Mouse (Mus musculus) stomach, postnatal 0 days (tissue): ENCODE data around the gene Nup210l. TPM values are rescaled to one million over a fixed set of nuclear protein-coding genes. Genes with fewer than 3 reads are reported as not detected.

ENCODE experiments used
- ATAC-seq: fragments of 200-750 bp; cut with Nextera tagmentation; 2 replicates; pipeline ENCODE4 v1.8.0; 2017; ENCODE audit not compliant: low FRiP score, low TSS enrichment
- DNase-seq: peaks from one replicate; pipeline ENCODE4 v3.0.0-alpha.2; 2016; ENCODE audit warnings: low spot score
- H3K27ac ChIP-seq: fragments of 300-500 bp; sonication (generic); replicated peaks from 2 replicates; pipeline ENCODE4 v1.5.1; 2014; ENCODE audit warnings: mild to moderate bottlenecking, control low read depth
- H3K27me3 ChIP-seq: fragments of 300-500 bp; sonication (generic); 2 replicates; pipeline ENCODE4 v1.6.1; 2014; ENCODE audit warnings: low read length; ENCODE audit not compliant: control insufficient read depth, insufficient read depth
- H3K36me3 ChIP-seq: fragments of 300-500 bp; sonication (generic); 2 replicates; pipeline ENCODE4 v1.6.1; 2014; ENCODE audit warnings: low read length, mixed read lengths; ENCODE audit not compliant: control insufficient read depth, insufficient read depth
- H3K4me1 ChIP-seq: fragments of 300-500 bp; sonication (generic); replicated peaks from 2 replicates; pipeline ENCODE4 v1.6.1; 2014; ENCODE audit warnings: antibody characterized with exemption; ENCODE audit not compliant: control insufficient read depth, insufficient read depth
- H3K4me2 ChIP-seq: fragments of 300-500 bp; sonication (generic); replicated peaks from 2 replicates; pipeline ENCODE4 v1.6.1; 2014; ENCODE audit warnings: low read depth, mild to moderate bottlenecking, control low read depth, moderate library complexity
- H3K4me3 ChIP-seq: fragments of 300-500 bp; sonication (generic); 2 replicates; pipeline ENCODE4 v1.5.1; 2014; ENCODE audit warnings: low read depth, low read length, control low read depth
- H3K9ac ChIP-seq: fragments of 300-500 bp; sonication (generic); 2 replicates; pipeline ENCODE4 v1.6.1; 2014; ENCODE audit warnings: mild to moderate bottlenecking, low read length, control low read depth, mixed read lengths
- H3K9me3 ChIP-seq: fragments of 300-500 bp; sonication (generic); 2 replicates; pipeline ENCODE4 v1.6.1; 2016; ENCODE audit warnings: low read length; ENCODE audit not compliant: control insufficient read depth
- CTCF ChIP-seq: IDR thresholded peaks from 2 replicates; pipeline ENCODE4 v1.5.1; 2016; ENCODE audit warnings: antibody characterized with exemption, low read depth, mild to moderate bottlenecking, moderate library complexity
- EP300 ChIP-seq: optimal IDR thresholded peaks from 2 replicates; pipeline ENCODE3; 2016; ENCODE audit warnings: antibody characterized with exemption
- WGBS: fragments of 180-500 bp; shearing (Covaris S2); extraction: QIAGEN DNeasy Blood & Tissue Kit; methylation state at CpG from one replicate; pipeline ENCODE4 v1.1.7; 2014; 5-methylcytosine and 5-hydroxymethylcytosine counted together
- polyA plus RNA-seq: library from polyadenylated mRNA; unstranded; fragments of >200 nt; fragmentation: Nextera tagmentation; extraction: Ambion mirVana; gene quantifications from 2 replicates; pipeline ENCODE4 v1.2.1, GENCODE M21; 2015

The Nup210l gene
- polyA plus RNA-seq, 1 experiment from 2014 or later, result 0.06 TPM

GRCm38 (mm10) chr3:90097928-90098327, 6.0 kb upstream of the Nup210l start:
- no peak for TF ChIP-seq CTCF
- TF ChIP-seq EP300, result no peak
- WGBS, result 81% methylated on average over 5 of the region's 5 CpGs
- Histone ChIP-seq H3K4me3 (no peak overlapping the region), H3K9ac (no peak overlapping the region), H3K9me3 (no peaks in the 10 kb centered on the region), H3K36me3 (peaks cover 12% of the 10 kb centered on the region), H3K4me1 (no peaks in the 10 kb centered on the region), H3K27me3 (no peaks in the 10 kb centered on the region), H3K4me2 (no peak overlapping the region), H3K27ac (no peak overlapping the region)
- DNase-seq (no peak), ATAC-seq (no peak)

GRCm38 (mm10) chr3:90101010-90101409, 2.9 kb upstream of the Nup210l start:
- Histone ChIP-seq H3K9ac (no peak overlapping the region), H3K36me3 (peaks cover 9% of the 10 kb centered on the region; the same call in 1 of the 2 replicates), H3K4me2 (no peak overlapping the region), H3K4me1 (no peaks in the 10 kb centered on the region), H3K27me3 (no peaks in the 10 kb centered on the region), H3K4me3 (no peak overlapping the region), H3K9me3 (no peaks in the 10 kb centered on the region), H3K27ac (no peak overlapping the region)
- DNase-seq (no peak), ATAC-seq (no peak)
- WGBS, result 87% methylated on average over 3 of the region's 3 CpGs
- TF ChIP-seq CTCF (no peak), EP300 (no peak)

- Histone ChIP-seq H3K9ac (no peak overlapping the region), H3K9me3 (no peaks in the 10 kb centered on the region), H3K4me1 (no peaks in the 10 kb centered on the region), H3K36me3 (peaks cover 9% of the 10 kb centered on the region; the same call in 1 of the 2 replicates), H3K27me3 (no peaks in the 10 kb centered on the region), H3K4me3 (no peak overlapping the region), H3K27ac (no peak overlapping the region), H3K4me2 (no peak overlapping the region)
- DNase-seq, result no peak
- no peak for TF ChIP-seq EP300
- no peak for TF ChIP-seq CTCF
- WGBS, result 87% methylated on average over 2 of the region's 2 CpGs
- no peak for ATAC-seq
These were observed 2.3 kb upstream of the Nup210l start for GRCm38 (mm10) chr3:90101673-90102072.

- no peak for ATAC-seq
- DNase-seq, result no peak
These were observed 1.7 kb upstream of the Nup210l start for GRCm38 (mm10) chr3:90102239-90102638.

GRCm38 (mm10) chr3:90103176-90103575, 756 bp upstream of the Nup210l start:
- Histone ChIP-seq H3K27ac (no peak overlapping the region), H3K4me1 (no peaks in the 10 kb centered on the region), H3K9ac (no peak overlapping the region), H3K36me3 (peaks cover 6% of the 10 kb centered on the region; the same call in 1 of the 2 replicates), H3K4me2 (no peak overlapping the region), H3K27me3 (no peaks in the 10 kb centered on the region), H3K9me3 (no peaks in the 10 kb centered on the region), H3K4me3 (no peak overlapping the region)
- ATAC-seq (no peak), DNase-seq (no peak)
- TF ChIP-seq EP300 (no peak), CTCF (no peak)
- WGBS, result 43% methylated on average over 2 of the region's 2 CpGs

More at GRCm38 (mm10) chr3:90102239-90102638, 1.7 kb upstream of the Nup210l start:
- 74% methylated on average over 2 of the region's 2 CpGs for WGBS
- TF ChIP-seq EP300, result no peak
- Histone ChIP-seq H3K4me2 (no peak overlapping the region), H3K4me3 (no peak overlapping the region), H3K9ac (no peak overlapping the region), H3K36me3 (peaks cover 9% of the 10 kb centered on the region; the same call in 1 of the 2 replicates), H3K27me3 (no peaks in the 10 kb centered on the region), H3K9me3 (no peaks in the 10 kb centered on the region), H3K27ac (no peak overlapping the region), H3K4me1 (no peaks in the 10 kb centered on the region)

GRCm38 (mm10) chr3:90111706-90112105, 7.8 kb downstream of the Nup210l start:
- no peaks in the 10 kb centered on the region for H3K9me3 ChIP-seq
- no peaks in the 10 kb centered on the region for H3K27me3 ChIP-seq
- WGBS, result 80% methylated on average over 2 of the region's 2 CpGs
- no peak for DNase-seq
- no peak overlapping the region for H3K9ac ChIP-seq
- no peaks in the 10 kb centered on the region for H3K4me1 ChIP-seq
- no peak for ATAC-seq
- H3K27ac ChIP-seq, result no peak overlapping the region
- no peak overlapping the region for H3K4me2 ChIP-seq
- H3K36me3 ChIP-seq, result no peaks in the 10 kb centered on the region
- TF ChIP-seq CTCF, result no peak
- TF ChIP-seq EP300, result no peak
- H3K4me3 ChIP-seq, result no peak overlapping the region
